Mouse (Mus musculus) erythroid progenitor cell, adult 5-6 weeks (primary cell): Measurements from ENCODE around the gene Fhod1. TPM values are rescaled to one million over a fixed set of nuclear protein-coding genes. Genes with fewer than 3 reads are reported as not detected.

ENCODE experiments used
- ATAC-seq: replicated peaks from 2 replicates; pipeline ENCODE4 v1.8.0; 2016; ENCODE audit warnings: moderate number of reproducible peaks, mild to moderate bottlenecking, moderate TSS enrichment, inconsistent platforms; ENCODE audit not compliant: poor library complexity, low FRiP score, severe bottlenecking
- total RNA-seq, 2 experiments: library from RNA; stranded (forward) in 1 of 2; stranded (reverse) in 1 of 2; fragments of 150-400 nt in 1 of 2; fragments of 186-747, 209-891 nt in 1 of 2; gene quantifications; 2 replicates each; pipeline versions ENCODE4 v1.2.3 to v1.2.4; 2015 to 2017; ENCODE audit warnings: low replicate concordance in 2 of 2

Fhod1 gene
- total RNA-seq (2015; ENCODE audit: low replicate concordance) (1.3 and 3.2 TPM in 2 replicates), total RNA-seq (2017; ENCODE audit: low replicate concordance) (0.08 and 0.90 TPM in 2 replicates)

DNA sequence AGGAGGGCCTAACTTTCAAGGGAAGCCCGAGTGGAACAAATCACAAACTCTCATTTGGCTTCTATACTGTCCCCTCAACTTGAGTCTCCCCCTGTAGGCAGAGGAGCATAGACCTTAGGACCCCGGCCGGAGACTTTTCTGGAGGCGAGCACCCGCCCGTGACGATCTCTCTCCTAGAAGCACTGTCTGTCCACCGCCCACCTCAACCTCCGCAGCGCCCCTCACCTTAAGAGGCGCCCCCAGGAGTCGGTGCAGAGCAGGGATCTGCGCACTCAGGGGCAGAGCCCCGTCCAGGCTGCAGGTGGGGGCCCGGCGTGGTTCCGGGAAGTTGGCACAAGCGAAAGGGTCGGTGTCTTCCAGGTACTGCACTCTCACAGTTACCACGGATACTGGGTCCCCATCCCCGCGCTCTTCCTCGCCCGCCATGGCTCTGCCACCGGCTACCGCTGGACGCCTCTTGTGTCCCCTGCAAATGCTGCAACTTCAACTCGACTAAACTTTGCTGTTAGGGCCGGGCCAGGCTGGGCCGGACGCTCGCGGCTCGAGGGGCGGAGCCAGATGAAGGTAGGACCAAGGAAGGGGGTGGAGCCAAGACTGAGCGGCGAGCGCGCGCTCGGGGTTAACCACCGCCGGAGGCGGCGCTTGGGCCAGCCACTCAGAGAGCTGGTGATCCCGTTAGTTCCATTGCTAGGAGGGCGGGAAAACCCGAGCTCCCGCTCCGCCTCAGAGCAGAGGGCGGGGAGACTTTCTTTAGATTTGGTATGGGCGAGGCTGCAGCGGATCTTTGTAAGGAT is at the start of gene Fhod1:
Fhod1 (minus strand) TSS at position 526 of the 794 bp plus-strand sequence.
- peak; percentile 98 for ATAC-seq

DNA sequence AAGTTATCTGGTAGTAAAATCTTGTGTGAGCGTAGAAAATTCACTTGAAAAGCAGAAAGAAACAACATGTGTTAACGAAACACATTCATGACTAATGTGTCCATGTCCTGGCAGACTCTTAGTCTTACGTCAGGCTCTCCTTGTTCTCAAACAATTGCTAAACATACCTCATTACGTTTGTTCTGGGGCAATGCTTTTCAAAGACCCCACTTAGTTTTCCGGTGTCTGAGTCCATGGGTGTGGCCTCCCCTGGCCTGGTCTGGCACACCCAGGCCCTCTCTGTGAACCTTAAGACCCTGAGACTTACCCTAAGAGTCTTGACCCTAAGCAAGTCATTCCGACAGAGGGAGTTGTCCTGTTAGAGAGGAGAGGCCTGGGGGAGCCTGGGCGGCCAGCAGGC is 46.2 kb upstream of the Fhod1 start:
- ATAC-seq = no peak

GRCm38 (mm10) chr8:105393089-105393787 is 45.5 kb upstream of the Fhod1 start:
- no peak for ATAC-seq

DNA sequence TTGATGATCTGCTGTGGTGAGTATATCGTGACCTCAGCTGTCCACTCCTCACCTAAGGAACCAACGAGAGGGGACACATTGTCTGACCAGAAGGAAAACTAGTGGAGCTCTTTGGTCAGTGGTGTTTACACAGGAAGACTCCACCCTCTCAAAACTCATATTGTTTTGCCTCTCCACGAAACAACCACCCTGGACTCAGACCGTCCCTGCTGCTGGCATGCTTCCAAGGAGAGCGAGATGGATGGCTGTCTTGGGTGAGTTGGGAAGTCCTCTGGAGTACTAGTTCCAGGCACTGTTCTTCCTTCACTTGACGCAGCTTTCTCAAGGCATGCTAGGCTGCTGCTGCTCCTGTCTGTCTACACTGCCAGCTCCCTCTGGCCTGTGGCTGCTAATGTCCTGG is 41.3 kb upstream of the Fhod1 start:
- no peak for ATAC-seq

DNA sequence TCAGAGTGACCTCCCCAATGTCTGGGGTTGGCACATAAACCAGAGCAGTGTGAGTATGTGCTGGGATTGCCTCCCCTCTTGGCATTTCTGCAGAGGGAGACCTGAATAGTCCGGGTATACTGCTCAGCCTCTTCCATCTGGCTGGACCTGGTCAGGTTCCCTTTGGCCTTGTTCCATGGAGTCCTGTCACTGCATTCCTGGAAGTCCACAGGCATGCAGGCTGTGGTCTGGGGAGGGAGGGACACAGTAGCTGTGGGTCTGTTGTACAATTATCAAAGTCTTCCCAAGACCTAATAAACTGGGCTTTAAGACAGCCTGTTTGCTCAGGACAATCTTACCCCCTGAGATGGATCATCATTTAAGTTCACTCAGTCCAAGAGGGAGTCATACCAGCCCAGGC is 39.4 kb upstream of the Fhod1 start:
- no peak for ATAC-seq

DNA sequence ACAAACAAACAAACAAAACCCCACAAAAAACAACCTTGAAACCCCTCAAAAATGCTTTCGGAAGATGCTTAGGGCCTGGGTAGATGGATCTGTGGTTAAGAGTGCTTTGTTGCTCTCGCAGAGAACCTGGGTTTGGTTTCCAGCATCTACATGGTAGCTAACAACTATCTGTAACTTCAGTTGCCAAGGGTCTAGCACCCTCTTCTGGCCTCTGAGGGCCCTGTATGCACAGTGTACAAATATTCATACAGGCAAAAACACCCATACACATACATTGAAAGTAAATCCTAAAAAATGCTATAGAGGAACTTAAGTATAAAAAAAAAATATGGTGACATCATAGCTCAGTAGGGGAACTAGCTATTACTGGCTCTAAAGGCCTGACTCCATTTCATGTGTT is 36.3 kb upstream of the Fhod1 start:
- ATAC-seq = no peak

GRCm38 (mm10) chr8:105380308-105380707 is 32.6 kb upstream of the Fhod1 start:
- ATAC-seq = no peak

DNA sequence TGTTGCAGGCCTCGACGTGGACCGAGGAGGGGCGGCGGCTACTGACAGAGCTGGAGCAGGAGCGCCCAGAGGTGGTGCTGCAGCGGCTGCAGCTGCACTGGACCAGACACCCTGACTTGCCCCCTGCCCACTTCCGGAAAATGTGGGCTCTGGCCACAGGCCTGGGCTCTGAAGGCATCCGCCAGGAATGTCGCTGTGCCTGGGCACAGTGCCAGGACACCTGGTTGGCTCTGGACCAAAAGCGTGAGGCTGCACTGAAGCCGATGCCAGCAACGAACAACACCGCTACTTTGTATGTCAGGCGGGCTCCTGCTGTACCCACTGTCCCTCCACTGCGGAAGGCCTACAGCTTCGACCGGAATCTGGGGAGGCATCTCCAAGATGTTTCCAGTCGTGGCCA is 30.9 kb upstream of the Fhod1 start:
- no peak for ATAC-seq

- peak; percentile 54 for ATAC-seq
Measured at GRCm38 (mm10) chr8:105374513-105374966, 26.8 kb upstream of the Fhod1 start.

DNA sequence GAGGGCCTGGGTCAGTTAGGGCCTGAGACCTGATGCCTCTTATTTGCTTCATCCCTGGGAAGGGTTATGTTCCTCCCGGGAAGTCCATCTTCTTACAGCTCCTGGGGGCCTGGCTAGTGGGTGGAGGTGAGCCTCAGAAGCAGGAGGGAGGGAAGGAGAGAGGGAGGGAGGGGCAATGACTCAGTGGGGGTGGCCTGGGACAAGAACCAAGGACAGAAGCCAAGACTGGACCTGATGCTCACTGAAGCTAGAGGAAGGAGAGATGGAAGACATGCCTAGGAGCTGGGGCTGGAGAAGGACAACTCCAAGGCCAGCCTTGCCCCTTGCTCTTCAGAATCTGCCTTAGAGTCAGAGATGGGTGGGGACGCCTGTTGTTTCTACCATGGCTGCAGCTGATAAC is 25.3 kb upstream of the Fhod1 start, which contains the start of gene Plekhg4:
Plekhg4 (plus strand) TSS at position 243 of the 400 bp plus-strand sequence.
- no peak for ATAC-seq

GRCm38 (mm10) chr8:105372473-105372872 is 24.7 kb upstream of the Fhod1 start:
- no peak for ATAC-seq

GRCm38 (mm10) chr8:105367107-105367506 is 19.4 kb upstream of the Fhod1 start:
- no peak for ATAC-seq

DNA sequence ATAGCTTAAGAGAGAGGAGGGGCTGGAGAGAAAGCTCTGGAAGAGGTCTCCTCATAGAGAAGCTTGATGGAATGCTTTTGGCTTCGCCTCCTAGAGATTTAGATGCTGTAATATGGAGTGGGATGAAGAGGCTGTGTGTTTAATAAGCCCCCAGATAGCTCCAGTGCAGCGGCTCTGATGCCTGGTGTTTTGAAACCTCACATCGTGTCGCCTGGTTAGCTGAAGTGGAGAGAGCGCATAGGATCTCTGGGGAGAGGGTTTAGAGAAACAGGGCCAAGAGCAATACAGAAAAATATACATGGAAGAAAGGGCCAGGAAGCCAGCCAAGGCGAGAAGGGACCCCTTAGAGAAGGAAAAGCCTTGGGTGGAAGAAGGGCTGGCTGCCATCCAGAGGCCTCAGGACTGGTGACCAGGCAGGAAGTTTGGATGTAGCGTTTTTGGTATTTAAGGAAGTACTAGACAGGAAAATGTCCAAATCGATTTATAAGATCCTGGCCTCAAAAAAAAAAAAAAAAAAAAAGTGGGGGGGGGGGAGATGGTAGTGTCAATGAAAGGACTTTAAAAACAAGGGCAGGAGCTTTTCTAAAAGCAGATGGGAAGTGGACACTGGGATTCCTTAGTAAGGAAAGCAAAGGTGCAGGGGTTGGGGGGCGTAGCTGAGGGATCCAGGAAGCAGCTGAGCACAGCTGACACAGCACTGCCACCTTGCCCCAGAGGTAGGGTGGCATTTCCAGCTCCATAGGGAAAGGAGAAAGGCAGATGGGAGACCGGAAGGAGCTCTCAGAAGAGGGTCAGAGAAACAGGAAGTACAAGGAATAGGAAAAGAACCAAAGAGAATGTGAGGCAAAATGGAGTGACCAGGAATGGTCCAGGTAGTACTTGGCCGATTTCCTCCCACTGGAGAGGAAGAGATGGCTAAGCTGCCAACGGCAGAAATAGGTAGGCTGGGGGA is 14.3 kb upstream of the Fhod1 start:
- no peak for ATAC-seq

GRCm38 (mm10) chr8:105359646-105360045 is 11.9 kb upstream of the Fhod1 start:
- ATAC-seq = no peak

GRCm38 (mm10) chr8:105359208-105359607 is 11.5 kb upstream of the Fhod1 start:
- ATAC-seq = no peak

DNA sequence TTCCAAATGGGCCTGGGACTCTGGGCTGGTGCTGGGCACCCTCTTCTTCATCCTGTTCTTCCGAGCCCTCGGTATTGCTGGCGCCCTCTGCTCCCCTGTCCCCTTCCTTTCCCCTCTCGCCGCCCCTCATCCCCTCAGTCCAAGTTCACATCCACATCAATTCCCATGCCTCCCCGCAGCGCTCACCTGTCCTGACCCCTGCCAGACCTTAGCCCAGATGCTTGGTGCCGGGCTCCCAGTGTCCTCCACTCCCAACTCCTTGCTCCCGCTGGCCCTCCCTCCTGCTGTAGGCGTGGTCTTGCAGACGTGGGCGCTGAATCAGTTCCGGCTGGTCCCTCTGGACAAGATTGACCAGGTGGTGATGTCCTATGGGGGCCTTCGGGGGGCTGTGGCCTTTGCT is 8.9 kb upstream of the Fhod1 start:
- no peak for ATAC-seq

DNA sequence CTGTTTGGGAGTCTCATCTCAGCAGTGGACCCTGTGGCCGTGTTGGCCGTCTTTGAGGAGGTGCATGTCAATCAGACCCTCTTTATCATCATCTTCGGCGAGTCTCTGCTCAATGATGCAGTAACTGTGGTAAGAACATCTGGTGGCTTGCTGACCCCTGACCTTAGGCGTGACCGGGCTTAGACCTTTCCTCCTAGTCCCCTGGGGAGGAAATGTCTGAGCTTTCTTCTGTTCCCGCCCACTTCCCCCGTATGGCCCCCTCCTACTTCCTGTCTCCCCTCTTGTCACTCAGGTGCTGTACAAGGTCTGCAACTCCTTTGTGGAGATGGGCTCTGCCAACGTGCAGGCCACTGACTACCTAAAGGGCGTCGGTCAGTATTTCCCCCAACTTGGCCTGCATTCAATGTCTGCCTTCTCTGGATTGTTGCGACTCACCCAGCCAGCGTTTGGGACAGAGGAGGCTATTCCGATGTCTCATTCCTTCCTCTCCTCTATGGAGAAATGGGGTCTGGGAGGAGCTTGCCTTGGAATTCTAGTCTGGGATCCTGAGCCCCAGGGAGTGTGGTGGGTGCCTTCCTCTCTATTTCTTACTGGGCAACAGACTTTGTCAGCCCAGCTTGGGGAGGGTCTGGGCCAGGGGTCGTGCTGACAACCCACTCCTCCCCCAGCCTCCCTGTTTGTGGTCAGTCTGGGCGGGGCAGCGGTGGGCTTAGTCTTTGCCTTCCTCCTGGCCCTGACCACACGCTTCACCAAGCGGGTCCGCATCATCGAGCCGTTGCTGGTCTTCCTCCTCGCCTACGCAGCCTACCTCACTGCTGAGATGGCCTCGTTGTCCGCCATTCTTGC is 7.6 kb upstream of the Fhod1 start:
- no peak for ATAC-seq

DNA sequence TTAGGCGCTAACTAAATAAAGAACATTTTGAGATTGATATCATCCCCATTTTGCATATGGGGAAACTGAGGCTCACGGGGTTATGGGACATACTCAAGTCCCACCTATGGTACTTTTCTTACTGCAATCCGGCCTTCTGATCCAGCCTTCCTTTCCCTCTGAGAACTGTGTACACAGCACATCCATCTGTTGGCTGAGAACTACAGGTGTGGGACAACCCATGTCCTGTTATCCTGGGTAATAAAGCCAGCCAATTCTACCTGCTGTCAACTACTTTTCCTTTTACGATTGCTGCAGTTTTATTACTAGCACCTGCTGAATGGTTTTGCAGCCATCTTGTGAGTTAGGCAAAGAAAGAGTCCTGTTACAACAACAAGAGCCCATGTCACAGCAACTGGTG is 6.8 kb upstream of the Fhod1 start:
- no peak for ATAC-seq

- no peak for ATAC-seq
Measured at GRCm38 (mm10) chr8:105353583-105354135, 5.9 kb upstream of the Fhod1 start.
